Mouse (Mus musculus) stomach, postnatal 0 days (tissue): ENCODE results near the gene Mapk12.

ENCODE experiments used
- CTCF ChIP-seq: IDR thresholded peaks from 2 replicates; pipeline ENCODE4 v1.5.1; 2016; ENCODE audit warnings: antibody characterized with exemption, low read depth, mild to moderate bottlenecking, moderate library complexity
- EP300 ChIP-seq: optimal IDR thresholded peaks from 2 replicates; pipeline ENCODE3; 2016; ENCODE audit warnings: antibody characterized with exemption

DNA sequence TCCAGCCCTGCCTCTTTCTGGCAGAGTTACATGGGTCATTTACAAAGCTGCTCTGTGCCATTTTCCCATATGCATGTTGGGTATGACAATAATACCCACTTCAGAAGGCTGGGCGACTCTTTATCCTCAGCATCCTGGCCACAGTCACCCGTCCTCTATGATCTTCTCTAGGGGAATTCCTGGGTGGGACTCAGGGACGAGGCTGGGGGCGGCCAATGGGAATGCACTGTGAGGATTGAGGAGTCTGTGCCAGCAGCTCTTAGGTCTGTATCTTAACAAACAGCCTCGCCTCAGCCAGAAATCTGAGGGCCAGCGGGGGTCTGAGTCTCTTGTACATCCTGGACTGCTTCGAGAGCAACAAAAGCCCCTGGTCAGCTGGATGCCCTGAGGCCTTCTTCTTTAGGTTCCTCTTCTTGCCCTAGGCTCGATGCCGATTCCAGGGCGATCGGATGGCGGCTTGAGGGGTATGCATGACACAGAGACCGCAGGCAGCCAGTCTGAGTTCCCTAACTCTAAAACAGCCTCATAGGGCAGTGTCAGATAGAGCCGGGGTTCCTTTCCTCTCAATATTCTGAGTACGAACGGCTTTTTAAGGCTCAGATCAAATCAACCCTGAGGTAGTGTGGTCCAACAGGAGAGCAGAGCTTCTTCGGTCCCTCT, 31.9 kb upstream of the Mapk12 start:
- TF ChIP-seq CTCF = no peak
- no peak for TF ChIP-seq EP300
